Mouse (Mus musculus): Measurements from ENCODE around the gene Tenm4. TPM values are rescaled to one million over a fixed set of nuclear protein-coding genes. Genes with fewer than 3 reads are reported as not detected.

Gene Tenm4
- polyA plus RNA-seq, 1 experiment from 2014 or later = 31.5 TPM

DNA sequence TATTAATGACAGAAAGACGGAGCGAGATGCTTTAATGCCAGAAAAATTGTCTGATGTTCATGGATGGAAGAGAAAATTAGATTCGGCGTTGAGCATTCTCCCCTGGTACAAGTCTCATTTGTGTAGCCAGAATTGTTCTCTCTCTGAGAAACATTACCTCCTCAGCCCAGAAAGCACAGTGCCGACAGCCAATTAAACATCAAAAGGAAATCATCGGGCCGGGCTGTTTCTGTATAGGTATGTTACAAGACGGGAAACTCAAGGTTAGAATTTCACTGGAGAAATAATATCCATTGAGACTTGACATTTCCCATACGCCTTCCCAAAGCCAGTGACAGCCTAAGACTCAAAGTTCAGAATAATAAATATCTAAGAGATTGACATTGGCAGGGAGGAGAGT, 614.8 kb downstream of the Tenm4 start:
- H3K36me3 ChIP-seq (replicated peaks) = peaks cover 57% of the 10 kb centered on the region
- peaks cover 4% of the 10 kb centered on the region; the same call in 1 of the 2 replicates for H3K27me3 ChIP-seq (replicated peaks; ENCODE audit: low read depth, poor library complexity, severe bottlenecking)
- 61% methylated on average over 9 of the region's 9 CpGs for WGBS
- DNase-seq (ENCODE audit: low spot score) = peak; percentile 48
- H3K4me1 ChIP-seq = peaks cover 27% of the 10 kb centered on the region
- H3K4me3 ChIP-seq = no peak overlapping the region
- no peak overlapping the region for H3K27ac ChIP-seq (replicated peaks)
- no peaks in the 10 kb centered on the region for H3K9me3 ChIP-seq

DNA sequence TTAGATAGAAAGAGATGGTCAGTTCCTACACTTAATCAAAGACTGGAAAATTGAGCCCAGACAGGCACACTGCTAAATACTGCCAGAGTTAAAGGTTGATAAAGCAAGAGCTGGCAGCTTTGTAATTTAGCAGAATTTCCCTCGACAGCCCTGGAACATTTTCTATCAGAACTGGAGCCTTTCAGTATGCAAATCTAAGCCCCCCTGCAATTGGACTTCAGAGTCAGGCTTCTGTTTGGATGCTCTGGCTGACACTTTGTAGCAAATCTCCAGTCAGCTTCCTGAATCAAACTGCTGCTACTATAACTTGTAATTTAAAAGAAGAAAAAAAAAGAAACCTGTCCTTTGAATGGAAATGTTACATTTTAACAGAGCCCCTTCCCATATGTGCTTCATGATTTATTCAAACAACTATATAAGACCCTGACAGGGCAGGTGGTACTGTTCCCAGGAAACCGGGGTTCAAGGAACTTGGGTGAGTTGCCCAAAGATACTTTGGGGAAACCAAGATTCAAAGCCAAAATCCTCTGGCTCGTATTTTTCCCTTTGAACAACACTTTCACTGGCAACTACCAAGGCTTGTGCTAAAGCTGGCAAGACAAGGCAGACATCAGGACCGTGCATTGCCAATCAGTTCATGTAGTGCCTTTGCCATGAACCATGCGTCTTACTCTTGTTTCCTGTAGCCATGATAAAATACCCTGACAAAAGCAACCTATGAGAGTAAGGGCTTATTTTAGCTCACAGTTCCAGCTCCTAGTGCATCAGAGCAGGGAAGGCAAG, 615.4 kb downstream of the Tenm4 start:
- H3K9me3 ChIP-seq = no peaks in the 10 kb centered on the region
- H3K27ac ChIP-seq (replicated peaks) = no peak overlapping the region
- peaks cover 52% of the 10 kb centered on the region for H3K36me3 ChIP-seq (replicated peaks)
- no peak overlapping the region for H3K4me3 ChIP-seq
- H3K4me1 ChIP-seq = peaks cover 27% of the 10 kb centered on the region
- H3K27me3 ChIP-seq (replicated peaks; ENCODE audit: low read depth, poor library complexity, severe bottlenecking) = peaks cover 4% of the 10 kb centered on the region; the same call in 1 of the 2 replicates
- no peak for DNase-seq (ENCODE audit: low spot score)
- 84% methylated on average over 5 of the region's 5 CpGs for WGBS

DNA sequence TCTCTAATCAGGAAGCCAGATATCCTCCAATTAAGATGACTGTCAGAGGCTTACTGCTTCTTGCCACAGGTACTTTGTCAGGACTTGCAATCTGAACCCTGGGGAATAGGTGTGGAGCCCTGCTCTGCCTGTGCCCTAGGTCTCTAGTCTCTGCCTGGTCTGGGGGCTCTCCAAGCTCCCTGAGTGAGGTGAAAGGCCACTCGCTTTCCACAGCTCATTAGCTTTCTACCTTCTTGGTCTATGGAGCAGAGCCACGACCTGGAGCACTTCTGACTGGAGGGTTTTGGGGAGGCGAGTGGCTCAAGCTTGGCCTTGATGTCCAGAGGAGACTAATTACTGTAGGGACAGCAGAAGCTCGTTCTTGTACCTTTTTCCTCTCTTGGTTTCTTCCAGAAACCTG, 617.1 kb downstream of the Tenm4 start:
- H3K9me3 ChIP-seq = no peaks in the 10 kb centered on the region
- H3K27ac ChIP-seq (replicated peaks) = peak overlapping the region; percentile 30; the same call in 1 of the 2 replicates
- 74% methylated on average over 4 of the region's 4 CpGs for WGBS
- H3K27me3 ChIP-seq (replicated peaks; ENCODE audit: low read depth, poor library complexity, severe bottlenecking) = peaks cover 4% of the 10 kb centered on the region; the same call in 1 of the 2 replicates
- H3K4me3 ChIP-seq = no peak overlapping the region
- no peak for DNase-seq (ENCODE audit: low spot score)
- H3K36me3 ChIP-seq (replicated peaks) = peaks cover 35% of the 10 kb centered on the region
- peaks cover 34% of the 10 kb centered on the region for H3K4me1 ChIP-seq

GRCm38 (mm10) chr7:96790326-96790725, 619.3 kb downstream of the Tenm4 start:
- Histone ChIP-seq H3K27me3 (replicated peaks; ENCODE audit: low read depth, poor library complexity, severe bottlenecking) (peaks cover 7% of the 10 kb centered on the region), H3K4me1 (peaks cover 37% of the 10 kb centered on the region), H3K27ac (replicated peaks) (no peak overlapping the region), H3K9me3 (no peaks in the 10 kb centered on the region), H3K4me3 (no peak overlapping the region), H3K36me3 (replicated peaks) (peaks cover 27% of the 10 kb centered on the region)
- 86% methylated on average over 2 of the region's 2 CpGs for WGBS
- no peak for DNase-seq (ENCODE audit: low spot score)

DNA sequence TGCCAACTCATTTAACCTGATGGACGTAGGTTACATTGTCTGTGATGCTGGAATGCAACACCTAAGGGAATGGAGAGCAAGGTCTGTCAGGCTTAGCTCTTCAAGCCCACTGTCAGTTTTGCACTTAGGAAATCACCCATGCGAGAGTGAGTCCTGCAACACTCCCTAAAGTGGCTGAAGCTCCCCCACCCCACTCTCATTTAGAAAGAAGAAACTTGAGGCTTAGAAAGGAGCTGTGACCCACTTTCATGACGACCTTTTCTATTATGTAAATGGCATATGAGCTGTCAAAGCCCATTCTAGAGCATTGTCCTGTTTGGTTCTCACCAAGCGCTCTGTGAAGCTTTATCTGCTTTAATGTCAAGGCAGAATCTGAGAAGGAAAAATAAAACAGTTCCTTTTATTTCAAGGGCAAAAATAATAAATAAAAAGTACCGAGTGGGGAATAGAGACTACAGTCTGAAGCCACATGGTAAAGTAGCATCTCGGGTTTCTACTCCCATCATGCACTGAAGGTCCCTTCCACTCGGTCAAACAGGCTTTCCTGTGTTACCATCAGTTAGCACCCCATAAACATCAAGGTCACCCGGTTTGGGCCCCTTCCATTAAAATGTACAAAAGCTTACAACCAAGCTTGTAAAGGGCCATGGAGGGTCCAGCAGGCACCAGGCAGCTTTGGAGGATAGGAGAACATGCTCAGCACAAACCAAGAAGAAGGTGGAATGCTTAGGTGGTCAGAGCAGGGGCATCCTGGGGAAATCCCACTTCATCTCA, 621.6 kb downstream of the Tenm4 start:
- DNase-seq (ENCODE audit: low spot score) = no peak
- Histone ChIP-seq H3K9me3 (no peaks in the 10 kb centered on the region), H3K27ac (replicated peaks) (no peak overlapping the region), H3K27me3 (replicated peaks; ENCODE audit: low read depth, poor library complexity, severe bottlenecking) (peaks cover 9% of the 10 kb centered on the region), H3K36me3 (replicated peaks) (peaks cover 36% of the 10 kb centered on the region), H3K4me1 (peaks cover 40% of the 10 kb centered on the region), H3K4me3 (no peak overlapping the region)
- WGBS = 75% methylated on average over 8 of the region's 8 CpGs

GRCm38 (mm10) chr7:96796033-96796741, 625.1 kb downstream of the Tenm4 start:
- Histone ChIP-seq H3K4me1 (peaks cover 66% of the 10 kb centered on the region), H3K9me3 (no peaks in the 10 kb centered on the region), H3K4me3 (no peak overlapping the region), H3K27me3 (replicated peaks; ENCODE audit: low read depth, poor library complexity, severe bottlenecking) (peaks cover 4% of the 10 kb centered on the region; the same call in 1 of the 2 replicates), H3K27ac (replicated peaks) (peak overlapping the region; percentile 84), H3K36me3 (replicated peaks) (peaks cover 35% of the 10 kb centered on the region)
- DNase-seq (ENCODE audit: low spot score) = peak; percentile 39
- 51% methylated on average over 9 of the region's 9 CpGs for WGBS

- Histone ChIP-seq H3K4me3 (no peak overlapping the region), H3K4me1 (peaks cover 69% of the 10 kb centered on the region), H3K27ac (replicated peaks) (peak overlapping the region; percentile 84), H3K27me3 (replicated peaks; ENCODE audit: low read depth, poor library complexity, severe bottlenecking) (peaks cover 4% of the 10 kb centered on the region; the same call in 1 of the 2 replicates), H3K36me3 (replicated peaks) (peaks cover 43% of the 10 kb centered on the region), H3K9me3 (no peaks in the 10 kb centered on the region)
- 57% methylated on average over 20 of the region's 20 CpGs for WGBS
- peak; percentile 46 for DNase-seq (ENCODE audit: low spot score)
These were observed 625.9 kb downstream of the Tenm4 start for GRCm38 (mm10) chr7:96796788-96797485.

GRCm38 (mm10) chr7:96797716-96798332, 626.8 kb downstream of the Tenm4 start:
- H3K4me3 ChIP-seq = no peak overlapping the region
- H3K27me3 ChIP-seq (replicated peaks; ENCODE audit: low read depth, poor library complexity, severe bottlenecking) = peaks cover 4% of the 10 kb centered on the region; the same call in 1 of the 2 replicates
- peaks cover 52% of the 10 kb centered on the region for H3K36me3 ChIP-seq (replicated peaks)
- WGBS = 44% methylated on average over 13 of the region's 13 CpGs
- peaks cover 63% of the 10 kb centered on the region for H3K4me1 ChIP-seq
- H3K9me3 ChIP-seq = no peaks in the 10 kb centered on the region
- peak; percentile 54 for DNase-seq (ENCODE audit: low spot score)
- H3K27ac ChIP-seq (replicated peaks) = peak overlapping the region; percentile 84

GRCm38 (mm10) chr7:96799816-96800215, 628.8 kb downstream of the Tenm4 start:
- no peak for DNase-seq (ENCODE audit: low spot score)
- H3K4me3 ChIP-seq = no peak overlapping the region
- peaks cover 4% of the 10 kb centered on the region; the same call in 1 of the 2 replicates for H3K27me3 ChIP-seq (replicated peaks; ENCODE audit: low read depth, poor library complexity, severe bottlenecking)
- WGBS = 53% methylated on average over 5 of the region's 5 CpGs
- peaks cover 70% of the 10 kb centered on the region for H3K4me1 ChIP-seq
- H3K36me3 ChIP-seq (replicated peaks) = peaks cover 70% of the 10 kb centered on the region
- H3K9me3 ChIP-seq = no peaks in the 10 kb centered on the region
- H3K27ac ChIP-seq (replicated peaks) = no peak overlapping the region; the same call in 1 of the 2 replicates

DNA sequence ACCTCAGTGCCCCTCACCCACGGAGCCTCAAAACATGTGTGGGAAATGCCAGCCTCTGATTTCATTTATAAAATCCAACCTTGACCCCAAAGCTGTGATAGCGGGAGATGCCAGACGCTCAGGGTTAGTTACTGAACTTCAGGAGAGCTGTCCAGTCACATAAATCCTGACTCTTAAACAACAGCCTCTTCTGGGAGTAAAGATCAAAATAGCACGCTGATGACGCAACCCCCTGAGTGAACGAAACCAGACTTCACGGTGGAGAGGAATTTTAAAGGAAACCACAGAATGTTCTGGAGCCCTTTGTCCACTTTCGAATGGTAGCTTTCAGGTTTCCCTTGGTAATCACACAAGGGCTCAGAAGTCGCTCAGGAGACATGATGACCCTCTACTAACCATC, 630.3 kb downstream of the Tenm4 start:
- peaks cover 77% of the 10 kb centered on the region for H3K36me3 ChIP-seq (replicated peaks)
- H3K4me3 ChIP-seq = no peak overlapping the region
- H3K9me3 ChIP-seq = no peaks in the 10 kb centered on the region
- H3K27me3 ChIP-seq (replicated peaks; ENCODE audit: low read depth, poor library complexity, severe bottlenecking) = no peaks in the 10 kb centered on the region; the same call in 1 of the 2 replicates
- 70% methylated on average over 9 of the region's 9 CpGs for WGBS
- DNase-seq (ENCODE audit: low spot score) = no peak
- H3K4me1 ChIP-seq = peaks cover 64% of the 10 kb centered on the region
- H3K27ac ChIP-seq (replicated peaks) = no peak overlapping the region; the same call in 1 of the 2 replicates

DNA sequence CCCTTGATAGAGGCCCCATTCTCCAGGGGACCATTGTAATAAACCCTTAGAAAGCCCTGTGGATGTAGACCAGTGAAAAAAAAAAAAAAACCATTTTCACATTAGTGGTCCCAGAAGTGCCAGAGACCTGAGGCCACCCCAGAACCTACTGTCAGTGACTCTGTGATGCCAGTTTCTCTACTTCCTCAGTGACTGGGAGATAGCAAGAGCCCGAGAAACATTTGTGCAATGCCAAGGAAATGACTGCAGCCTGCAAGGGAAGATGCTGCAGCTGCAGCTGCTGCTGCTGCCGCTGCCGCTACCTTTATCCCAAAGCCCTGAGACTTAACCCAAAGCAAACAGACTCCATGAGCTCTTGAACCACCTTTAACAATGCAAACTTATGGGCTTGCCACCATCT, 631.2 kb downstream of the Tenm4 start:
- H3K4me1 ChIP-seq = peaks cover 58% of the 10 kb centered on the region
- no peaks in the 10 kb centered on the region for H3K9me3 ChIP-seq
- 93% methylated on average over 3 of the region's 3 CpGs for WGBS
- H3K4me3 ChIP-seq = no peak overlapping the region
- no peak overlapping the region for H3K27ac ChIP-seq (replicated peaks)
- peaks cover 78% of the 10 kb centered on the region for H3K36me3 ChIP-seq (replicated peaks)
- H3K27me3 ChIP-seq (replicated peaks; ENCODE audit: low read depth, poor library complexity, severe bottlenecking) = no peaks in the 10 kb centered on the region; the same call in 1 of the 2 replicates
- DNase-seq (ENCODE audit: low spot score) = no peak
